Mouse (Mus musculus): ENCODE results near the gene Cdh22. TPM values are rescaled to one million over a fixed set of nuclear protein-coding genes. Genes with fewer than 3 reads are reported as not detected.
A peak's percentile ranks its signal among the peaks of the same experiment; 100 is the strongest.

Cdh22 gene
- polyA plus RNA-seq, 1 experiment from 2014 or later, result 0.05 TPM

GRCm38 (mm10) chr2:165086634-165087033 lies 148.0 kb downstream of the Cdh22 start:
- H3K36me3 ChIP-seq (ENCODE audit: control insufficient read depth, insufficient read depth, low read length), result no peaks in the 10 kb centered on the region

GRCm38 (mm10) chr2:165081257-165081656 lies 153.4 kb downstream of the Cdh22 start:
- Histone ChIP-seq H3K4me3 (ENCODE audit: low read depth, low read length) (no peak overlapping the region), H3K9ac (ENCODE audit: low read length) (no peak overlapping the region), H3K4me2 (replicated peaks; ENCODE audit: low read depth) (no peak overlapping the region), H3K36me3 (ENCODE audit: control insufficient read depth, insufficient read depth, low read length) (no peaks in the 10 kb centered on the region), H3K27me3 (ENCODE audit: control insufficient read depth, insufficient read depth, low read length) (0 out of 2 replicates have a peak, but pooled peaks cover 4% of the 10 kb centered on the region), H3K27ac (replicated peaks) (no peak overlapping the region), H3K4me1 (replicated peaks; ENCODE audit: control insufficient read depth, insufficient read depth) (no peaks in the 10 kb centered on the region), H3K9me3 (ENCODE audit: control insufficient read depth, low read length) (no peaks in the 10 kb centered on the region)
- DNase-seq (ENCODE audit: low spot score), result no peak
- 20% methylated on average over 7 of the region's 7 CpGs for WGBS
- no peak for ATAC-seq (ENCODE audit: low FRiP score, low TSS enrichment)
- TF ChIP-seq CTCF (IDR thresholded peaks at IDR 0.05; ENCODE audit: low read depth), result no peak
- no peak for TF ChIP-seq EP300 (optimal IDR thresholded peaks at IDR 0.05)

More at GRCm38 (mm10) chr2:165086634-165087033, 148.0 kb downstream of the Cdh22 start:
- H3K27me3 ChIP-seq (ENCODE audit: control insufficient read depth, insufficient read depth, low read length), result no peaks in the 10 kb centered on the region
- ATAC-seq (ENCODE audit: low FRiP score, low TSS enrichment), result no peak
- no peak for DNase-seq (ENCODE audit: low spot score)
- no peaks in the 10 kb centered on the region for H3K4me1 ChIP-seq (replicated peaks; ENCODE audit: control insufficient read depth, insufficient read depth)
- H3K4me2 ChIP-seq (replicated peaks; ENCODE audit: low read depth), result no peak overlapping the region
- TF ChIP-seq EP300 (optimal IDR thresholded peaks at IDR 0.05) (no peak), CTCF (IDR thresholded peaks at IDR 0.05; ENCODE audit: low read depth) (no peak)
- no peak overlapping the region for H3K9ac ChIP-seq (ENCODE audit: low read length)
- no peak overlapping the region for H3K4me3 ChIP-seq (ENCODE audit: low read depth, low read length)
- no peaks in the 10 kb centered on the region for H3K9me3 ChIP-seq (ENCODE audit: control insufficient read depth, low read length)
- 74% methylated on average over 4 of the region's 4 CpGs for WGBS
- H3K27ac ChIP-seq (replicated peaks), result no peak overlapping the region

GRCm38 (mm10) chr2:165080657-165081056 lies 154.0 kb downstream of the Cdh22 start:
- 0 out of 2 replicates have a peak, but pooled peaks cover 4% of the 10 kb centered on the region for H3K27me3 ChIP-seq (ENCODE audit: control insufficient read depth, insufficient read depth, low read length)
- no peak for ATAC-seq (ENCODE audit: low FRiP score, low TSS enrichment)

GRCm38 (mm10) chr2:165078605-165079004 lies 156.0 kb downstream of the Cdh22 start:
- H3K36me3 ChIP-seq (ENCODE audit: control insufficient read depth, insufficient read depth, low read length), result no peaks in the 10 kb centered on the region
- H3K27me3 ChIP-seq (ENCODE audit: control insufficient read depth, insufficient read depth, low read length), result 0 out of 2 replicates have a peak, but pooled peaks cover 4% of the 10 kb centered on the region
- H3K9me3 ChIP-seq (ENCODE audit: control insufficient read depth, low read length), result no peaks in the 10 kb centered on the region
- whole genome bisulfite sequencing, result 17% methylated on average over 9 of the region's 10 CpGs
- H3K4me1 ChIP-seq (replicated peaks; ENCODE audit: control insufficient read depth, insufficient read depth), result no peaks in the 10 kb centered on the region
- no peak overlapping the region for H3K9ac ChIP-seq (ENCODE audit: low read length)
- H3K4me3 ChIP-seq (ENCODE audit: low read depth, low read length), result no peak overlapping the region
- no peak overlapping the region for H3K27ac ChIP-seq (replicated peaks)
- TF ChIP-seq EP300 (optimal IDR thresholded peaks at IDR 0.05) (no peak), CTCF (IDR thresholded peaks at IDR 0.05; ENCODE audit: low read depth) (peak; percentile 65)
- ATAC-seq (ENCODE audit: low FRiP score, low TSS enrichment) (no peak), DNase-seq (ENCODE audit: low spot score) (no peak)
- H3K4me2 ChIP-seq (replicated peaks; ENCODE audit: low read depth), result no peak overlapping the region

More at GRCm38 (mm10) chr2:165080657-165081056, 154.0 kb downstream of the Cdh22 start:
- 19% methylated on average over 9 of the region's 9 CpGs for WGBS
- Histone ChIP-seq H3K36me3 (ENCODE audit: control insufficient read depth, insufficient read depth, low read length) (no peaks in the 10 kb centered on the region), H3K9ac (ENCODE audit: low read length) (no peak overlapping the region), H3K9me3 (ENCODE audit: control insufficient read depth, low read length) (no peaks in the 10 kb centered on the region), H3K27ac (replicated peaks) (no peak overlapping the region), H3K4me3 (ENCODE audit: low read depth, low read length) (no peak overlapping the region), H3K4me1 (replicated peaks; ENCODE audit: control insufficient read depth, insufficient read depth) (no peaks in the 10 kb centered on the region), H3K4me2 (replicated peaks; ENCODE audit: low read depth) (no peak overlapping the region)
- no peak for TF ChIP-seq CTCF (IDR thresholded peaks at IDR 0.05; ENCODE audit: low read depth)
- TF ChIP-seq EP300 (optimal IDR thresholded peaks at IDR 0.05), result no peak
- DNase-seq (ENCODE audit: low spot score), result no peak

- Histone ChIP-seq H3K9ac (ENCODE audit: low read length) (no peak overlapping the region), H3K4me3 (ENCODE audit: low read depth, low read length) (no peak overlapping the region)
- WGBS, result 70% methylated on average over 8 of the region's 8 CpGs
Measured at GRCm38 (mm10) chr2:165078045-165078444, 156.6 kb downstream of the Cdh22 start.

GRCm38 (mm10) chr2:165077055-165077454 lies 157.6 kb downstream of the Cdh22 start:
- no peak overlapping the region for H3K9ac ChIP-seq (ENCODE audit: low read length)
- H3K4me3 ChIP-seq (ENCODE audit: low read depth, low read length), result no peak overlapping the region
- no peaks in the 10 kb centered on the region for H3K9me3 ChIP-seq (ENCODE audit: control insufficient read depth, low read length)
- no peak overlapping the region for H3K27ac ChIP-seq (replicated peaks)
- no peak for TF ChIP-seq EP300 (optimal IDR thresholded peaks at IDR 0.05)
- no peak for TF ChIP-seq CTCF (IDR thresholded peaks at IDR 0.05; ENCODE audit: low read depth)
- no peak for ATAC-seq (ENCODE audit: low FRiP score, low TSS enrichment)
- no peak for DNase-seq (ENCODE audit: low spot score)
- 0 out of 2 replicates have a peak, but pooled peaks cover 4% of the 10 kb centered on the region for H3K27me3 ChIP-seq (ENCODE audit: control insufficient read depth, insufficient read depth, low read length)
- H3K4me2 ChIP-seq (replicated peaks; ENCODE audit: low read depth), result no peak overlapping the region
- H3K36me3 ChIP-seq (ENCODE audit: control insufficient read depth, insufficient read depth, low read length), result no peaks in the 10 kb centered on the region
- WGBS, result 18% methylated on average over 9 of the region's 9 CpGs
- no peaks in the 10 kb centered on the region for H3K4me1 ChIP-seq (replicated peaks; ENCODE audit: control insufficient read depth, insufficient read depth)

More at GRCm38 (mm10) chr2:165078045-165078444, 156.6 kb downstream of the Cdh22 start:
- Histone ChIP-seq H3K27ac (replicated peaks) (no peak overlapping the region), H3K4me2 (replicated peaks; ENCODE audit: low read depth) (no peak overlapping the region), H3K27me3 (ENCODE audit: control insufficient read depth, insufficient read depth, low read length) (0 out of 2 replicates have a peak, but pooled peaks cover 4% of the 10 kb centered on the region), H3K36me3 (ENCODE audit: control insufficient read depth, insufficient read depth, low read length) (no peaks in the 10 kb centered on the region), H3K4me1 (replicated peaks; ENCODE audit: control insufficient read depth, insufficient read depth) (no peaks in the 10 kb centered on the region), H3K9me3 (ENCODE audit: control insufficient read depth, low read length) (no peaks in the 10 kb centered on the region)
- DNase-seq (ENCODE audit: low spot score) (no peak), ATAC-seq (ENCODE audit: low FRiP score, low TSS enrichment) (no peak)
- TF ChIP-seq CTCF (IDR thresholded peaks at IDR 0.05; ENCODE audit: low read depth) (no peak), EP300 (optimal IDR thresholded peaks at IDR 0.05) (no peak)
